Mouse (Mus musculus): Measurements from ENCODE around the gene Stxbp6. TPM values are rescaled to one million over a fixed set of nuclear protein-coding genes. Genes with fewer than 3 reads are reported as not detected.

Stxbp6 gene
- polyA plus RNA-seq, 1 experiment from 2014 or later, result 11.5 TPM

DNA sequence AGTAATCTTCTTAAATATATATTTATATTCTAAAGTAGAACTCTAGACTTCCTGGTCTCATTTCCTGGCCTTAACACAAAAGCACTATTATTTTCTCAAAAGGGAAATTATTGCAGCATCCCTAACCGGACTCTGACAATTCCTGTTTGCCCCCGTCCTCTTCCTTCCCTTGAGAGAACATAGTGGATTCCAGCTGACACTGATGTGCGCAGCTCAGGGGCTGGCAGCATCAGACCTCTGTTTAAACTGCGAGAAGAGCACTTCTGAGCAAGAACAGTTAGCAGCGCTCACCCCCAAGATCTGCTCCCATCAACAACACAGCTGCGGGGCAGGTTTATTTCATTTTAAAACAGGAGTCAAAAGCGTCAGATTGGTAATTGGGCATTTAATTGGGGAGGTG is 142.8 kb downstream of the Stxbp6 start:
- H3K9me3 ChIP-seq (replicated peaks), result no peaks in the 10 kb centered on the region
- H3K4me3 ChIP-seq, result no peak overlapping the region
- 77% methylated on average over 7 of the region's 7 CpGs for WGBS
- no peak overlapping the region for H3K4me2 ChIP-seq (replicated peaks)
- no peak for ATAC-seq (ENCODE audit: low FRiP score)
- H3K27ac ChIP-seq, result no peak overlapping the region
- H3K27me3 ChIP-seq, result no peaks in the 10 kb centered on the region
- H3K4me1 ChIP-seq, result 0 out of 2 replicates have a peak, but pooled peaks cover 3% of the 10 kb centered on the region
- no peaks in the 10 kb centered on the region for H3K36me3 ChIP-seq
- no peak overlapping the region for H3K9ac ChIP-seq

GRCm38 (mm10) chr12:44928456-44928855 is 146.1 kb downstream of the Stxbp6 start:
- H3K27ac ChIP-seq, result no peak overlapping the region
- no peak overlapping the region for H3K4me3 ChIP-seq
- H3K27me3 ChIP-seq, result no peaks in the 10 kb centered on the region
- H3K9ac ChIP-seq, result no peak overlapping the region
- no peak overlapping the region for H3K4me2 ChIP-seq (replicated peaks)
- H3K9me3 ChIP-seq (replicated peaks), result no peaks in the 10 kb centered on the region
- 0 out of 2 replicates have a peak, but pooled peaks cover 3% of the 10 kb centered on the region for H3K4me1 ChIP-seq
- H3K36me3 ChIP-seq, result no peaks in the 10 kb centered on the region
- ATAC-seq (ENCODE audit: low FRiP score), result no peak
- WGBS, result 32% methylated on average over 3 of the region's 3 CpGs

GRCm38 (mm10) chr12:44925901-44926300 is 148.6 kb downstream of the Stxbp6 start:
- ATAC-seq (ENCODE audit: low FRiP score), result no peak

GRCm38 (mm10) chr12:44923273-44923672 is 151.2 kb downstream of the Stxbp6 start:
- Histone ChIP-seq H3K4me1 (no peaks in the 10 kb centered on the region), H3K9me3 (replicated peaks) (no peaks in the 10 kb centered on the region), H3K27ac (no peak overlapping the region), H3K4me2 (replicated peaks) (no peak overlapping the region), H3K4me3 (no peak overlapping the region), H3K9ac (no peak overlapping the region), H3K27me3 (no peaks in the 10 kb centered on the region), H3K36me3 (no peaks in the 10 kb centered on the region)
- WGBS, result 97% methylated on average over 3 of the region's 3 CpGs
- ATAC-seq (ENCODE audit: low FRiP score), result no peak

More at GRCm38 (mm10) chr12:44925901-44926300, 148.6 kb downstream of the Stxbp6 start:
- Histone ChIP-seq H3K9ac (no peak overlapping the region), H3K36me3 (no peaks in the 10 kb centered on the region), H3K4me3 (no peak overlapping the region), H3K27ac (no peak overlapping the region), H3K9me3 (replicated peaks) (no peaks in the 10 kb centered on the region), H3K4me2 (replicated peaks) (no peak overlapping the region), H3K4me1 (0 out of 2 replicates have a peak, but pooled peaks cover 3% of the 10 kb centered on the region), H3K27me3 (no peaks in the 10 kb centered on the region)
- WGBS, result 67% methylated on average over 3 of the region's 3 CpGs

- Histone ChIP-seq H3K36me3 (no peaks in the 10 kb centered on the region), H3K9ac (no peak overlapping the region), H3K4me2 (replicated peaks) (no peak overlapping the region), H3K4me3 (no peak overlapping the region), H3K9me3 (replicated peaks) (no peaks in the 10 kb centered on the region), H3K27ac (no peak overlapping the region), H3K27me3 (no peaks in the 10 kb centered on the region), H3K4me1 (no peaks in the 10 kb centered on the region)
- no peak for ATAC-seq (ENCODE audit: low FRiP score)
- WGBS, result 81% methylated on average over 4 of the region's 4 CpGs
Observed at GRCm38 (mm10) chr12:44922241-44922640, 152.3 kb downstream of the Stxbp6 start.

GRCm38 (mm10) chr12:44919613-44920012 is 154.9 kb downstream of the Stxbp6 start:
- no peaks in the 10 kb centered on the region for H3K4me1 ChIP-seq
- no peaks in the 10 kb centered on the region for H3K27me3 ChIP-seq
- ATAC-seq (ENCODE audit: low FRiP score), result no peak
- H3K27ac ChIP-seq, result no peak overlapping the region
- H3K4me3 ChIP-seq, result no peak overlapping the region
- no peaks in the 10 kb centered on the region for H3K9me3 ChIP-seq (replicated peaks)
- no peaks in the 10 kb centered on the region for H3K36me3 ChIP-seq
- no peak overlapping the region for H3K4me2 ChIP-seq (replicated peaks)
- H3K9ac ChIP-seq, result no peak overlapping the region
- whole genome bisulfite sequencing, result 98% methylated on average over 2 of the region's 2 CpGs

DNA sequence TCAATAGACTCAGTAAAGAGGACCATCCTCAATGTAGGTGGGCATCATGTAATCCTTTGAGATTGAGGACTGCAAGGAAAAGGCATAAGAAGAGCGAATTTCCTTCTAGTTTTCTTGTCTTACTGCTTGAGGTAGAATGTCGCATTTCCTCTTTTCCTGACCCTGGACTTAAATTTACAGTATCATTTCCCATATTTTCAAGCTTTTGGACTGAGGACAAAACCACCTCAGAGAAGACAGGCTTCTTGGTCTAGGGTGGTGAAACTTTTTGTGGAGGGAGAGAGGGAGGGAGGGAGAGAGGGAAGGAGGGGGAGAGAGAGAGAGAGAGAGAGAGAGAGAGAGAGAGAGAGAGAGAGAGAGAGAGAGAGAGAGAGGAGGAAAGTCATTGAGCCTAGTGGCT is 155.6 kb downstream of the Stxbp6 start:
- no peak overlapping the region for H3K4me2 ChIP-seq (replicated peaks)
- WGBS, result 92% methylated on average over 2 of the region's 2 CpGs
- H3K27me3 ChIP-seq, result no peaks in the 10 kb centered on the region
- no peak overlapping the region for H3K9ac ChIP-seq
- ATAC-seq (ENCODE audit: low FRiP score), result no peak
- H3K9me3 ChIP-seq (replicated peaks), result no peaks in the 10 kb centered on the region
- no peak overlapping the region for H3K27ac ChIP-seq
- H3K36me3 ChIP-seq, result no peaks in the 10 kb centered on the region
- H3K4me1 ChIP-seq, result no peaks in the 10 kb centered on the region
- no peak overlapping the region for H3K4me3 ChIP-seq

DNA sequence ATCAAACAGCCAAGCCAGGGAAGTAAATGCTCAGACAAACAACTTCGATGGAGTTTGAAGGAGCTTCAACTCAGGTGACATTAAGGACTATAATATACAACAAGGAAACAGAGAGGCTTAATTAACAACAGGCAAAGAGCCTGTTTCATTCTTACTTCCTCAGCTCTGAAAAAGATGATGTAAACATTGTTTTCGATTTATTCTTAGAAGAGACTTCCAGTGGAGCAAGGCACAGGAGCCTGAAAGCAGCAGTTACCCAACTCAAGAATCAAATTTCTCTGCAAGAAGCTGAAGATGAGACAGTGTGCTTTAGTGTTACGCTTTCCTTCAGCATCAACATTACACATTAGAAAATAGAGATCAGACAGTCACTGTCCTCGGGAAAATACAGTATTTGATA is 160.7 kb downstream of the Stxbp6 start:
- WGBS, result 83% methylated on average over 4 of the region's 4 CpGs
- H3K4me2 ChIP-seq (replicated peaks), result no peak overlapping the region
- H3K27me3 ChIP-seq, result no peaks in the 10 kb centered on the region
- H3K4me1 ChIP-seq, result no peaks in the 10 kb centered on the region
- no peaks in the 10 kb centered on the region for H3K36me3 ChIP-seq
- H3K27ac ChIP-seq, result no peak overlapping the region
- ATAC-seq (ENCODE audit: low FRiP score), result no peak
- H3K9me3 ChIP-seq (replicated peaks), result no peaks in the 10 kb centered on the region
- no peak overlapping the region for H3K9ac ChIP-seq
- no peak overlapping the region for H3K4me3 ChIP-seq

DNA sequence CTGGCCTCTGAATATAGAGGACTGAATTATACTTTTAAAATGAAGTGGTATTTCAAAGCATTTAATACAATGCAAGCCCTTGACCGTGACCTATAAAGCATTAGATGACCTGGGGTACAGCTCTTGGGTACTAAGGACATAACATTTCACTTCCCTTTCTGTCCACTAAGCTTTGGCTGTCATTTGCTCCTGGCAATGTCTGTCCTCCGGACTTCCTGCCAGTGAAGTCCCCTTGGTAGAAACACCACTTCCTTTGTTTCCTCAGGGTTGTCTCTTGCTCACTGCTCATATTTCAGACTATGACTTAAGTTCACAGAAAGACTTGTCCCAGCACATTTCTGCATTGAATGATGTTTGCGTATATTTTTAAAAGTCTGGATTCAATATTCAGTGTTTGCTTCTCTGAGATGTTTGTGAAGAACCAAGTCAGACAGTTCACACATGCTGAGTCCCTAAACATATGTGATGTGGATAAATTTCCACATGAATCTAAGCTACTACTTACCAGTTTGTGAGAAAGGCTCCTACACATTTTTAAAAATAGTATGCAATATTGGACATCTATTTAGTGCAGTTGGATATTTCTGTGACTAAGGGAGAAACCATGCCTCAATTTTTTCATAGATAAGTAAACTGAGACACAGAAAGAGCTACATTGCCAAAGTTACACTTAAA is 166.3 kb downstream of the Stxbp6 start:
- ATAC-seq (ENCODE audit: low FRiP score), result no peak
- H3K27ac ChIP-seq, result no peak overlapping the region
- H3K4me3 ChIP-seq, result no peak overlapping the region
- WGBS, result 76% methylated on average over 3 of the region's 3 CpGs
- no peaks in the 10 kb centered on the region for H3K36me3 ChIP-seq
- no peak overlapping the region for H3K9ac ChIP-seq
- H3K9me3 ChIP-seq (replicated peaks), result no peaks in the 10 kb centered on the region
- H3K4me1 ChIP-seq, result no peaks in the 10 kb centered on the region
- no peak overlapping the region for H3K4me2 ChIP-seq (replicated peaks)
- H3K27me3 ChIP-seq, result no peaks in the 10 kb centered on the region

DNA sequence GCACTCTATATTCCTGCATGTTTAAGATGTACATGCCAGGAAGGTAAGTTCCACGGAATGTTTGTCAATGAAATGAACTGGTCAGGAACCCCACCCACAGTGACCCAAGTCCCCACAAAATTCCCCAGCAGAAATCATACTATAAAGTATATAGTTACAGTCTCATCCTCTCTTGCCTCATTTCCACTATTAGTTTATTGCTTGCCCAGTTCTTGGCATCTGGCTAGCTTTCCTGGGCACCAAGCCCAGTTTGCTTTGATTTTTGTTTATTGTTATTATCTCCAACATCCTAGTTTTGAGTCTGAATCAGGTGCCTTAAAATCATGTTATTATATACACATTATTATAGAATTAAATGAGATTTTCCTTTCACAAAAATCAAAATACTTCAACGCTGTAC is 168.5 kb downstream of the Stxbp6 start:
- H3K9ac ChIP-seq, result no peak overlapping the region
- no peak overlapping the region for H3K4me2 ChIP-seq (replicated peaks)
- H3K36me3 ChIP-seq, result no peaks in the 10 kb centered on the region
- 95% methylated on average over 2 of the region's 2 CpGs for WGBS
- no peak overlapping the region for H3K4me3 ChIP-seq
- no peaks in the 10 kb centered on the region for H3K27me3 ChIP-seq
- no peaks in the 10 kb centered on the region for H3K4me1 ChIP-seq
- H3K27ac ChIP-seq, result no peak overlapping the region
- no peak for ATAC-seq (ENCODE audit: low FRiP score)
- no peaks in the 10 kb centered on the region for H3K9me3 ChIP-seq (replicated peaks)

DNA sequence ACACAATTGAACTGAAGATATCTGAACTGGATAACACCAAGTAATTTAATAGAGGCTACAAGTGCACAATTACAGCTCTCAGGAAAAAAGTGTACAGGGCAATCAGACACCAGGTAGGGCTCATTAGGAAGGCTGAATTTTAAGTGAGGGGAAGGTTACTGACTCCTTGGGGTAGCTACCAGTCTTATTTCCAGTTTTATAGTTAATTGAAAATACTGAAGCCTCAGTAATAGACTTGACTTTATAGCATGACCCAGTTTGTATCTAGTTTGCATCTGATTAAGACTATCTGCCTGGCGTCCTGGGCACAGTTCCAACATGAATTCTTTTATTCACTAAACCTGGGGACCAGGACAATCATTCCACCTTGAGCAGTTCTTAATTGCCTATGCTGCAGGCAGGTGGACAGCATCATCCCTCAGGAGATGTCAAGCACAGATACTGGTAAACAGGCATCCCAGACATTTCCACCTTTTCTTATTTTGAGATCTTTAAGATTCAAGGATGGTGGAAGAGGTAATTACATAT is 171.2 kb downstream of the Stxbp6 start:
- ATAC-seq (ENCODE audit: low FRiP score), result no peak
- Histone ChIP-seq H3K4me1 (no peaks in the 10 kb centered on the region), H3K4me2 (replicated peaks) (no peak overlapping the region), H3K9ac (no peak overlapping the region), H3K36me3 (no peaks in the 10 kb centered on the region), H3K27ac (no peak overlapping the region), H3K9me3 (replicated peaks) (no peaks in the 10 kb centered on the region), H3K27me3 (no peaks in the 10 kb centered on the region), H3K4me3 (no peak overlapping the region)
- WGBS, result 69% methylated on average over 1 of the region's 1 CpGs

- Histone ChIP-seq H3K4me3 (no peak overlapping the region), H3K9ac (no peak overlapping the region), H3K36me3 (no peaks in the 10 kb centered on the region), H3K27ac (no peak overlapping the region), H3K27me3 (no peaks in the 10 kb centered on the region), H3K4me2 (replicated peaks) (no peak overlapping the region), H3K4me1 (no peaks in the 10 kb centered on the region), H3K9me3 (replicated peaks) (no peaks in the 10 kb centered on the region)
- WGBS, result 89% methylated on average over 5 of the region's 5 CpGs
- ATAC-seq (ENCODE audit: low FRiP score), result no peak
Observed at GRCm38 (mm10) chr12:44899173-44899870, 175.2 kb downstream of the Stxbp6 start.

- Histone ChIP-seq H3K36me3 (no peaks in the 10 kb centered on the region), H3K27me3 (no peaks in the 10 kb centered on the region), H3K9ac (no peak overlapping the region), H3K4me3 (no peak overlapping the region), H3K4me1 (no peaks in the 10 kb centered on the region), H3K27ac (no peak overlapping the region), H3K9me3 (replicated peaks) (no peaks in the 10 kb centered on the region), H3K4me2 (replicated peaks) (no peak overlapping the region)
- no peak for ATAC-seq (ENCODE audit: low FRiP score)
- 85% methylated on average over 1 of the region's 1 CpGs for WGBS
Observed at GRCm38 (mm10) chr12:44896460-44896859, 178.0 kb downstream of the Stxbp6 start.
